Mouse (Mus musculus) frontal cortex, postnatal 25 days (tissue): Measurements from ENCODE around the gene Slc35f2.
A peak's percentile ranks its signal among the peaks of the same experiment; 100 is the strongest.

Source experiments
- DNase-seq, 2 experiments: peaks; one replicate each; pipeline ENCODE4 v3.0.0; 2022; ENCODE audit warnings: low spot score in 2 of 2

Slc35f2 gene

DNA sequence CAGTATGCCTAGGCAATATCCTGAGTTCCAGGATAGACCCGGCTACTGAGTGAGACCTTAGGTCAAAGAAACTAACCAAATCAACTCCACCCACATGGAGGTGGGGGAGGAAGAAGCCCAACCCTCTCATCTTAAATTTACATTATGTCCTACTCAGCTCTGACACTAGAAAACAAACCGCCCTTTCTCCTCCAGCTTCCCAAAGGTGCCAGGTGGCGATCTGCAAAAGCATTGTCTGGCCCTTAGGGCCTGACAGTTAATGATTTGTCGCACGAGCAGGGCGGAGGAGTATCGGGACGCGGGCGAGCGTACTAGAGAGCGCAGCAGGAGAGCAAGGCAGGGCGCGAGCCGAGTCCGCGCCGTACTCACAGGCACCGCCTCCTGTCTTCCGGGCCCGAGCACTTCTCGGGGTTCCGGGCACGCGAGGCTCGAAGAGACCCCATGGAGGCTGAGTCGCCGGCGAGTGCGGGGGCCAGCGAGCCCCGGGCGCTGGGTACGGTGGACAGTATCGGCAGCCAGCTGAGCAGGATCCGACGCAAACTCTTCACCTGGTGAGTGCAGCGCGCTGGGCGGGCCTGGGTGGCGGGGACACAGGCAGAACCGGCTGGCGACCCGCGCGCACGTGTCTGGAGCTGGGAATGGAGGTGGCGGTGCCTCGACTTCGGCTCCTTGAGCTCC, at the start of gene Slc35f2:
TSS of gene Slc35f2 (plus strand) at position 195 of the 678 bp plus-strand sequence.
- DNase-seq = peak; percentile 16 to 17

DNA sequence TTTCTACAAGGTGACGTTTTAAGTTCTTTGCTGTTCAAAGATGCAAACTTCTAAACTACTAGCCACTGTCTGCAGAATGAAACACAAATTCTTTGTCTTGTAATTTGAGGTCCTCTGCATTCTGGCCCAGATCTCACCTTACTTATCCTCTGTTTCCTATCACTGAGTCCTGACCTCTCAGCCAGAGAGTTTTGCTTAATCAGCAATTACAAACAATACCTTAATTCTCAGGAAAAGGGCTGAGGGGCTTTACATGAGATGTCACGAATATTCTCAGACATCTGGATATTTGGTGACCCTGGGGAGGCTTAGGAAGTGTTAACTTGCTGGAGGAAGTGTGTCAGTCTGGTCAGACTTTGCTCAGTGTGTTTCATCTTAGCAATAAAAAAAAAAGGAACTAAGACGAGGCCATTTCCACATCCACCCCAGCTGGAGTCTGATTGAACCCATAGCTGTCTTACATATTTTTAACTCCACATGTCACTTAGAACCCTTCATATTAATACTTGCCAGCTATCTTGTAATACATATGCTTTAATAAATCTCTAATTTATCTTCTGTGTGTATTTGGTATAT, 30.4 kb upstream of the Slc35f2 start:
- no peak for DNase-seq

DNA sequence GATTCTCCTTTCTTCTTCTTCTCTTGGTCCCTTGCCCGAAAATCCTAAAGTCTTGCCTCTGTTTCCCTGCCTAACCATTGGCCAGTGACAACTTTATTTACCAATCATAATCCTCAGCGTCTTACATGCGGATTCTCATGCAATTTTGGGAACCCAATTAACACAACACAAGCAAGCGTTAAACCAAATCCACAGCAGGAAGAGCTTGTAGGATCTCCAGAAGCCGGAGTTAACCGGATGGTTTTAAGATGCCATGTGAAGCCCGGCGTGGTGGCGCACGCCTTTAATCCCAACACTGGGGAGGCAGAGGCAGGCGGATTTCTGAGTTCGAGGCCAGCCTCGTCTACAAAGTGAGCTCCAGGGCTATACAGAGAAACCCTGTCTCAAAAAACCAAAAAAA, 20.9 kb upstream of the Slc35f2 start:
- no peak for DNase-seq

DNA sequence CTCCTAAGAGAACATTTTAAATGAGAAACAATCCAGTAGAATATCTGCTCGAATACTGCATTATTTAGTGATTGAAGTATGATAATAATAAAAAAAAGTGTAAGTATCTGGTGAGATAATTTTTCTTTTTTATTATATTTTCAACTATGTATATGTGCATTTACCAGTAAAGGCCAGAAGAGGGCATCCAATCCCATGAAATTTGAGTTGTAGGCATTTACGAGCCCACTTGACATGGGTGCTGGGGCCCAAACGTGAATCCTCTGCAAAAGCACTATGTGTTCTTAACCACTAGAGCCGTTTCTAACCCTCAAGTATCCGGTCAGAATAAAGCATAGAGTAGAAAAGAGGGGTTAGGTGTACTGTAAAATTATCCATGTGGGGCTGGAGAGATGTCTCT, 20.4 kb upstream of the Slc35f2 start:
- DNase-seq = no peak

DNA sequence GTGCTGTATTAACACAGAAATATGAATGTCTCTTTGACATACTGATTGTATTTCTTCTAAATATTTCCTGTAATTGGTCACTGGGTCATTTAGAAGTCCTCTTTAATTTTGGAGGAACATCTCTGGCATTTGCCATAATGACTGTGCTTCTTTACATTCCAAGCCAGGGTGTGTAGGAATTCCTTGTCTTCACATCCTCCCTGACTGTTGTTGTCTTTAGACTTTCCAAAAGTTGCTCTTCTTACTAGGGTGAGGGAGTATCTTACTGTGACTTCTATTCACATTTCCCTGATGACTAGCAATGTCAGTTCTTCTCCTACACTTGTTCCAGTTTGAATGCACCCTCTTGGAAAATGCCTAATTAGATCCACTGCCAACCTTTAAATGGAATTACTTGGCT, 16.5 kb upstream of the Slc35f2 start:
- DNase-seq = no peak

DNA sequence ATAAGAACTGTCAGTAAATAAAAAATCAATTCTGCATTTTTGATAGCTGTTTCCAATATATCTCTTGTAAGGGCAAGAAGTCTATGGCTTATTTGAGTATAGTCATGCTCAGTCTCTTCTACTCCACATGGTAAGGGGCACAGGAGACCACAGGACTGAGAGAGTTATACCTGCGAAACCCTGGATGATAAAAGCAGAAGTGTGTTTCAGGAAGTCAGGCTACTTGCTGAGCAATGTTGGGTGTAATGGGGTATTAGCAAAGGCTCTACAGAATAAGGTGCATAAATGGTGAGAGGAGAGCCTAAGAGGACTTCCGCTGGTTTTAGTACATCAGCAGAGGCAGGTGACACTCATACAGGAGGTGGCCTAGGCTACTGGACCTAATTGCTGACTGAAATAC, 13.2 kb upstream of the Slc35f2 start:
- no peak for DNase-seq

DNA sequence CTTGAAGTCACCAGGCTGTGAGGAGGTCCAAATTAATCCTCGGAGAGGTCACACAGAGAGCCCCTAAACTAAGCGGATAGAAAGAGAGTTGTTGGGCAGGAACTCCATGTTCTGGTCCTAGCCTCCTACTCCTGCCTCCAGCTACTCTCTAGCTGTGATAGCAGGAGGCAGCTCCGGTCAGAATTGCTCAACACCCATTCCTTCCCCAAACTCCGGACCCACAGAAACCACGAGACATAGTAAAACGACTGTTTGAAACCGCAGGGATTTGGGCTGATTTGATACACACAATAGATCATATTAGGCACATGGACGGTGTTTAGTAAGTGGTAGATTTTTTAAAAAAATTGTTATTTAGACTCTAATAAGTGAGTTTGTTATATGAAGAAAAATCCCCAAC, 6.6 kb upstream of the Slc35f2 start:
- no peak for DNase-seq

DNA sequence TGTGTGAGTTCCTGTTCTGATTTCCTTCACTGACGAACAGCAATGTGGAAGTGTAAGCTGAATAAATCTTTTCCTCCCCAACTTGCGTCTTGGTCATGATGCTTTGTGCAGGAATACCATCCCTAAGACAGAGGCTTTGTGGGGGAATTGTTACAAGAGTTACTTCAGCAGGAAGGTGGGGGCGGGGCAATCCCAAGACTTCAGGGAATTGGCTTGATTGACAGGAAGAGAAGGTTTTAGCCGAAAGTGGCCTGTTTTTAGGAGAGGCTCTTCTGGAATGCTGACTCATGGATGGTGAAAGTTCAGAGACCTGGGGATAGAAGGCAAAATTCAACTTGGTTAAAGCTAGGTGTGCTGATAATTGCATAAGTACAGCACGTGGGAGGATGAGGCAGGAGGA, 2.9 kb upstream of the Slc35f2 start:
- DNase-seq = no peak

DNA sequence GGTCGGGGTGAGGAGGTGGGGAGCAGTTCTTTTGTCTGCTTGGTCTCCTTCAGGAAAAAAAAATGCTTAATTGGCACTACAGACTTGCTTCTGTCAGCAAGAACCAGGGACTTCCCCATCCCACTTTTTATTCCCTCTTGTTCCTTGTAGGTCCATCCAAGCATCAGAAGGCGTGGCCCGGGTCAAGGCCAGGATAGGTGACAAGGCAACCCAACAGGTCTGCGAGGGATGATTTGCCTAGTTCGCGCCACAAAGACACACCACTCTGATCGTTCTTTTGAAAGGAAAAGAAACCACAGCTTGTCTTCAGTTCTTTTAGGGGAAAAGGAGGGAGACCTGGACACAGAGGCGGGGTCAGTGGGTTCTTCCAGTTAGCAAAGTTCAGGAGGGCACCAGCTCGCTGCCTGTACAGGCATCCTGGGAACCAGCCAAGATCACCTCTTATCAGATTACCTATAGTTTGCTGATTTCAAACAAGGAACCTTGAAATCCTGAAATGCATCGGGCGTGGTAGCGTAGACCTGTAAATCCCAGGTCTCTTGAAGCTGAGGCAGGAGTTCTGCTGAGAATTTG, 481 bp upstream of the Slc35f2 start:
- DNase-seq = no peak

DNA sequence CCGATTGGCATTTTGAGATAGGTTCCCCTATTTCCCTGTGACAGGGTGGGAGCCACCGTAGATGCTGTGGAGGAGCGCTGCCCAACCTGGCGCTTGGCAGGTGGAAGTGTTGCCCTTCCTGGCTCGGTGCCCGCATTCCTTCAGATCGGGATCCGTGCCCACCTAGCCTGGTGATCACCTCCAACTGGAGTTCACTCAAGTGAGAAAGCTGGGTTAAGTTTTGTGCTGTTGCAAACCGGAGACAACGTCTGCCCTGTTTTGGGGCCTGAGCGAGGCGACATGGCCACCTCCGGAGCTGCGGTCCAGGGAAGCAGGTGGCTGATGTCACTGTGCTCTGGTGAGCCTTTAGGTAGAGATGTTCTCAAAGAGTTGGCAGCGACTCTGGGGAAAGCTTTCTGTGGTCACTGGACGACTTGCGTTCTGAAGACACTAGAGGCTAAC, 803 bp downstream of the Slc35f2 start:
- DNase-seq = peak in 1 of 2 experiments; percentile 5

DNA sequence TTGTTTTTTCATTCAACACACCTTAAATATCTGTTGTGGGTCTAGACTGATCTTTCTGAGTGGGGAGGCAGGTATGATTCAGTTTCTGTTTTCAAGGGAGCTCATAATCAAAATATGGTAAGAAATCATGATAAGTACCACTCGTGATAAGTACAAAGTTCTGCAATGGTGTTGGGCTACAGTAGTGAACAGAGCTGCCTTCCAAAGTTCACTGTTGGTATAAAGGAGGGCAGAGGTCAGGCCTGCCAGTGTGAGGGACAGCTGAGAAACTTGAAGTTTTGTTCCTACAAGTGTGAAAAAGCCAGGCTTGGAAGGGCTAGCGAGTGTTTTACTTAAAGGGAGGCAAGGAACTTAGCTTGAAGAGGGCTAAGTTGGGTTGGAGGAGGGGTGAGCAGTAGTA, 4.2 kb downstream of the Slc35f2 start:
- no peak for DNase-seq

DNA sequence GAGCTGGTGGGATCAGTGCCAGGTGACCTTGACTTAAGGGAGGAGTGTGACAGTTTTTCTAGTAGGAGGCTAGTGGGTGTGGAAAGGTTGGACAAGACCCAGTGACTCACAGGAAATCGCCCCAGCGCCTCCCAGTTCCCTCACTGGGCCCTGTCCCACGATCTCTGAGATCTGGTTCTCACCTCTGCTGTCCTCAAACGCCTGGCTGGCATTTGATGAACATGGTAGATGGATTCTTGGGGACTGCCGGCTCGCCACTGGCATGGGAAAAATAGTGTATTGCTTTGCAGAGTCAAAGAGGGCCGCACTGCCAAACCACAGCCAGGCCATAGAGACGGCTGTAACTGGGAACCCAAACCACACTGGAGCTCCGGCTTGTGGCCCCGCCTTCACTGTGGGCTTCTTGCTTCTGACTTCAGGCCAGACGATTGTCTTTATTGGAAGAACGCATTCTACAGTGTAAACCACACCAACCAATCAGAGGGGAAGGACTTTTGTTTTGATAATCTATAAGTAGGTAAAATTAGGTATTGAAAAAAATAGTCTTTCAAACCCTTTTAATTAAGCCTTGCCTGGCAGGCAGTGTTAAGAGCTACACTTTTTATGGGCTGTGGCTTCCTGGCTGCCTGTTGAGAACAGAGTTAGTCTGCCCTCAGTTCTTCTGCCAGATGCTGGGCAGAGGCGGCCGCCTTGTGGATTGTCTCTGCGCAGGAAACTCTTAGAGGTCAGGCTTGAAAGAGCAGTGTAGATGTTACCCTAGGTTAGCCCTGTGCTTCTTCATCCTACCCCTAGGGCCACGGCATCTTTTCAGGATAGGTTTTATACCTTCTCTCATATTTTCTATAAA, 15.4 kb downstream of the Slc35f2 start:
- no peak for DNase-seq

DNA sequence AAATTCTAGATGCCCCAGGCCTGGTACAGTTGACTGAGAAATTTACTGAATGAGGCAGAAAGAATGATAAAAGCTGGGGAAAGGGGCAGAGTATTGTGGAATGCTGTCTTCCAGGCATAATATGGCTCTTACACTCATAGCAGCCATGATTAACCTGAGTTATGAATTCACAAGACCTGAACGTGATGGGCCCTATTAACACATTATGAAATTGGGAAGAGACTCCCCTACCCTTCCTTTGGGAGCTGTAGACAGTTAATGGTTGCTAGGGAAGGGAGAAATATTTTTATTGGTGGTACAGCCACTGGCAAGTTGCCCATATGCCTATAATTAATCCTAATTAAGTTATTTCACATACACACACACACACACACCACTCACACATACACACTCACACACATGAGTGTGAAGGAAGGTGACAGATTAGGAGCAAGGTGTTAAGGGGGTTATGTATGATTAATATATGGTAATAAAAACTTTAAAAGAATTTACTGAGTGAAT, 22.5 kb downstream of the Slc35f2 start:
- no peak for DNase-seq

DNA sequence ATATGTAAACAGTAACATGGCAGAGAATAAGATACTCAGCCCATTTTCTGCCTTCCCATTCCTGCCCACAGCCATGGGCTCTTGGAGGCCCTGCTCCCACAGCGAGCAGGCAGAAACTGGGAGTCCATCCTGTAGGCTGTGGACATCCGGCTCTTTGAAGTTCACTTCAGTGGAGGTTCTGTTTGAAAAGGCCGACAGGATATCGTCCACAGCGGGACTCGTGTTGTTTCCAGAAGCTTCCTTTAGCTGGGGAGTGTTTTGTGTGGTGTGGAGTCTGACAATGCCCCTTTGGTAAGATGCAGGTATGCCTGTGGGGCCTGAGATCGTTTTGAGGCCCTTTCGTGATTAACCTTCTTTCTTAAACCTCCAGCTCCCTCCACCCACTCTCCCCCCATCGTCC, 23.2 kb downstream of the Slc35f2 start:
- DNase-seq = no peak

DNA sequence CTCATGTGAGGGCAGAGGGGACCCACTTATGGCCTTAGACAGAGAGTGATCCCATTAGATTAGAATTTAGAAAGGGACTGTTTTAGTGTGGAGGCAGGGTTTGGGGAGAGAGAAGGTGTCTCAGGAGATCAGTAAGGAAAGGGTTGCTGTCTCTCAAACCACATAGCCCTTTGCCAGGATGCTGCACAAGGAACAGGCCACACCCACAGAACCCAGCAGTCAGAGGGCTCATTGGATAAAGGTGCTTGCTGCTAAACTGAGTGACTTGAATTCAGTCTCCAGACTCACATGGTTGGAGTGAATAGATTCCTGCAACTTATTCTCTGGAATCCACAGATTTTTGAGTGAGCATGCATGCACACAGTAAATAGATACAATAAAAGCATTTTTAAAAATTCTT, 24.0 kb downstream of the Slc35f2 start:
- DNase-seq = no peak

DNA sequence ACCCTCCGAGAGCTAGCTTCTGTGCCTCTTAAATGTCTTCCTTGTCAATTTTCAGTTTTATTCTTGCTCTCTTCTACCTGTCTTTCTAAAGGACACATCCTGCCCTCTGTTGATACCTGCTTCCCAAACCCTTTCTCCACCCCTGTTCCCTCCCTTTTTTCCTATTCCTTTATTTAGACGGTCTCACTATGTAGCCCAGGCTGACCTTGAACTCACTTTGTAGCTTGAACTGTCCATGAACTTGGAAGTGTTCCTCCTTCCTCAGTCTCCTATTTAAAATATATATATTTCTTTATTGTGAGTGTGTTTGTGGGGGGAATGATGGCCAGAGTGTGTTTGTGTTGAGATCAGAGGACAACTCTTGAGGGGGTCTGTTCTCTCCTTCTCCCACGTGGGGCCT, 25.0 kb downstream of the Slc35f2 start:
- no peak for DNase-seq

DNA sequence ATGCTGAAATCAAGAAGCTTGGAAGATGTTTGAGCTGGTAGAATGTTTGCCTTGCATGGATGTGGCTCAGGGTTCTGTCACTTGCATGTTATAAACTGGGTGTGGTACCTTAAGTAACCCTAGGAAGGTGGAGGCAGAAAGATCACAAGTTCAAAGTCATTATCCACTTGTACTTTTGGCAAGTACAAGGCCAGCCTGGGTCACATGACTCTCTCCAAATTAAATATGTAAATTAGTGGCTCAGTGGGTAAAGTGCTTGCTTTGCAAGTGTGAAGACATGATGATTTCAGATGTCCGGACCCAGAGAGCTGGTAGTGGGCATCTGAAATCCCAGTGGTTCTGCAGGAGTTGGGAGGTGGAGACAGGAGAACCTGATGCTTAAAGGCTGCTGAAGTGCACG, 25.8 kb downstream of the Slc35f2 start:
- DNase-seq = no peak

DNA sequence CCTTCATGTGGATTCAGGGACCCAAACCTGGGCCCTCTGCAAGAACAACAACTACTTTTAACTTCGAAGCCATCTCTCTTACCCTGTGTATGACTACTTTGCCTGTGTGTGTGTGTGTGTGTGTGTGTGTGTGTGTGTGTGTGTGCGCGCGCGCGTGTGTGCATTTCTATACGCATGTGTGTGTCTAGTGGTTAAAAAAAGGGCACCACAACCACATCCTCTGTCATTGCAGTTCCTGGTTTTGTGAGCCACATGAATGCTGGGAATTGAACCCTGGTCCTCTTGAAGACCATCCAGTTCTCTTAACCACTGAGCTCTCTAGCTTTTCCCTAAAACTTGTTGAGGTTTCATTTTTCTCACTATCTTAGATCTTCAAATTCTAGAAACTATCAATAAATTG, 31.6 kb downstream of the Slc35f2 start:
- DNase-seq = no peak

DNA sequence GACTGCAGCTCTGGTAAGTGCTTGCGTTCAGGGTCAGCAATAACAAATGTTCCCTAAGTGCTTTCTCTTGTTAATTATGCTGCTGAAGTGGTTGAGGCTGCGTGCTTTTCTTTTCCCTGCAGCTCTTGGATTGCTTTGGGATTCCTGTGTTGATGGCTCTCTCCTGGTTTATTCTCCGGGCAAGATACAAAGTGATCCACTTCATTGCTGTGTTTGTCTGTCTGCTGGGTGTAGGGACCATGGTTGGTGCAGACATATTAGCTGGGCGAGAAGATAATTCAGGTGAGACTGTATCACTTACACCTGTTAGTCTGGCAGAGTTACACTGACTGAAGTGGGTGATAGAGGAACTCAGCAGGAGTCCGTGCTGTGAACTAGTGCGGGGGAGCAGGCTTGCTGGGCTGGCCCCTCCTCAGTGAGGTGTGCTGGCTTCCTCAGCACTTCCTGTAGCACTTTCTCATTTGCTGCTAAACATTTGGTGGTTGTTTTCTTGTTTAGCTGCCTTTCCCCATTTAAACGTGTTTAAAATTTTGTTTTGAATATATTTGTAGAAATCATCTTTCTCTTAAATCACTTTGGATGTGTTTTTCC, 35.3 kb downstream of the Slc35f2 start:
- no peak for DNase-seq

DNA sequence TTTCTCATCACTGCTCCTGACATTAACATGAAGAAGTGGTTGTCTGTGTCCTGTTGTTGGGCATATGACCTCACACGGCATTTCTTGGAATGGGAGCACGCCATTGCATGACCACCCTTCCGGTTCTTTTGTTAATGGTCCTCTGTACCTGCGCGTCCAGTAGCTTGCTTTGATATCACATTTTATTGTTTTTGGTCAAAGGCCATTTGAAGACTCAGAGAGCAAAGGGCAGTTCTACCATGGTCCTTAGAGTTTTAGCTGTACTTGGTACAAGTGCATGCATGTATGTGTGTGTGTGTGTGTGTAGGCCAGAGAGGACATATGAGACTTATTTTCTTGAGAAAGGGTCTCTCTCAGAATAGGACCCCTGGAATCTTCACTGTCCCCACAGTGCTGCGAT, 42.1 kb downstream of the Slc35f2 start:
- no peak for DNase-seq

DNA sequence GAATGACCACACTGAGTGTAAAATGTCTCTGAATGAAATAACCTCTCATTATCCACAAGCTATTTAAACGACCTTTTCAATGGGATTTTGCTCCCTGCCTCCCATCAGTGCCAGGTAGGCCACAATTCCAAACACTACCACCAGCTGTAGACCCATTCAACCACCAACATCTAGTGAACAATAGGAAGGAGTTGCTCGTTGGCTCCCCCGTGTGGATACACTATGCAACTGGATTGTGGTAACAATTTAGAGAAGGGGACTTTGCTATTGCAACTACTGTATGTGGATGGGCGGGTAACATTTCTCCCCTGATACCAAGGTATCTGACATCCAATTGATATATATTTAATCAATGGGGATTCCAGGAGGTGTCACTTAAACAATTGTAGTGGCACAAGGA, 47.4 kb downstream of the Slc35f2 start:
- peak; percentile 35 to 43 for DNase-seq

DNA sequence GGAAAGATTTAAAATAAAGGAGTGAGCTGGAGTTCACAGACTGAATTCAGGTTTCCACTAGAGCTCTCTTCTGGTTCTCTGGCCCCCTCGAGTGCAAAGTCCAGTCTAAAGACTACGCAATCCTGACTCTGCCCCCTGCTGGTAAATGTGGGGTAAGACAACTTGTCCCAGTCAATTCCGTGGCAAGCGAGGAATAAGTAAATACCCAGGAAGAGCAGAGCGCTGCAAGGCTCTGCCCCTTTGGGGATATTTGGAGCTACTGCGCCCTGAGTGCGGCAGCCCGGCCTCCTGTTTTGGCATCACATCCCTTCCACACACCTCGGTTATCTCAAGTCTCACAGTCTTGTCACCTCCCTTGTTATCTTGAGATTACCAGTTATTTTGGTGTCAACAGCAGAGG, 54.0 kb downstream of the Slc35f2 start:
- DNase-seq = no peak
